Mouse (Mus musculus) spleen, postnatal 10 days (tissue): ENCODE measurements around the gene Il27ra.
A peak's percentile ranks its signal among the peaks of the same experiment; 100 is the strongest.
"Not testable (repeated sequence)": the region's sequence is repeated elsewhere in the genome, so short reads cannot be mapped to it uniquely, and the experiment has no call there.

Experiments
- DNase-seq, 2 experiments: peaks; one replicate each; pipeline ENCODE4 v3.0.0; 2021 to 2022; ENCODE audit warnings: low spot score in 2 of 2

Il27ra gene

GRCm38 (mm10) chr8:83996567-83997505, 45.6 kb downstream of the Il27ra start:
- peak; percentile 81 to 87 for DNase-seq

DNA sequence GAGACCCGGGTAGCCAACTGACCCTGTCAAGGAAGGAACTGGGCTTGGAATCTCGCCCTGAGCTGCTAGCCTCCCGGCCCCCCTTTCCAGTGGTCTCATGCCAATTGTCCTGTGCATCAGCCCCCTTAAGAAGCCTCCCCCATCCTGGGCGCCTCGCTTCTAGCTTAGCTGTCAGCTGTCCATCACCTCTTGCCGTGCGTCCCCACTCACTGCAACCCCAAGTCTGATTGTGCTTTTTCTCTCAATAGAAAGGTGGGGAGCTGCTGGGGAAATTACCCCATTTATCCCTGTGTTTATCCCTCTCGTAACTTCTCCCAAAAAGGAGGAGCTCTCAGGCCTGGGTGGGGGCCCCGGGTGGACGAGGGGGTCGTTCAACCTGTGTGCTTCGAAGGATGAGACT, 46.4 kb downstream of the Il27ra start:
- DNase-seq = no peak

GRCm38 (mm10) chr8:83994030-83994429, 48.4 kb downstream of the Il27ra start:
- DNase-seq = no peak

- no peak for DNase-seq
Observed at GRCm38 (mm10) chr8:83992488-83992887, 49.9 kb downstream of the Il27ra start.

DNA sequence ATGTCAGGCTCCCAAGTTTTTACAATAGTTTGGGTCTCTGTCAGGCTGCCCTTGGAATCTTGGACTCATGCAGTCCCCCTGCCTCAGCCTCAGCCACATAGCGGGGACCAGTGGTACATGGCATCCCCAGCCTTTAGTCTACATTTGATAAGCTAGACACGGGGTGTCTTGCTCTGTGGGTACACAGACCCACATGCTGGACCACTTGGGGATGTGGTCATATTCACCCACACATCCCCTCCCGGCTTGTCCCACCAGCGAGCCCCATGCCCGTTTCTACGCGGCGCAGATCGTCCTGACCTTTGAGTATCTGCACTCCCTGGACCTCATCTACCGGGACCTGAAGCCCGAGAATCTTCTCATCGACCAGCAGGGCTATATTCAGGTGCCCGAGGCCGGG, 52.2 kb downstream of the Il27ra start:
- no peak for DNase-seq

- DNase-seq = no peak
Observed at GRCm38 (mm10) chr8:83989243-83989642, 53.1 kb downstream of the Il27ra start.

- not testable (repeated sequence) for DNase-seq
Observed at GRCm38 (mm10) chr8:83983222-83983621, 59.2 kb downstream of the Il27ra start.

DNA sequence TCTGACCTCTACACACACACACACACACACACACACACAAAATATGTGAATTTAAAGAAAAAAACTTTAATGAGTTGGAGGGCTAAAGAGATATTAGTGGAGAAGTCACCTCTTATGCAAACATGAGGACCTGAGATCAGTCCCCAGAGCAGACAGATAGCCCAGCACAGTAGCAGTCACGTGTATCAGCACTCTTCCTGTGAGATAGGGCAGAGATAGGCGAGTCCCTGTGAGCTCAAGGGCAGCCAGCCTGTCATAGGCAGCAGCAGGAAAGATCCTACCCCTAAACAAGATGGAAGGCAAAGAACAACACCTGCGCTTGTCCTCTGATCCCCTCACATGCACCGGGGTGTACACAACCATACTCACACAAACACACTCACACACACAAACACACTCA, 59.9 kb downstream of the Il27ra start:
- DNase-seq = no peak

DNA sequence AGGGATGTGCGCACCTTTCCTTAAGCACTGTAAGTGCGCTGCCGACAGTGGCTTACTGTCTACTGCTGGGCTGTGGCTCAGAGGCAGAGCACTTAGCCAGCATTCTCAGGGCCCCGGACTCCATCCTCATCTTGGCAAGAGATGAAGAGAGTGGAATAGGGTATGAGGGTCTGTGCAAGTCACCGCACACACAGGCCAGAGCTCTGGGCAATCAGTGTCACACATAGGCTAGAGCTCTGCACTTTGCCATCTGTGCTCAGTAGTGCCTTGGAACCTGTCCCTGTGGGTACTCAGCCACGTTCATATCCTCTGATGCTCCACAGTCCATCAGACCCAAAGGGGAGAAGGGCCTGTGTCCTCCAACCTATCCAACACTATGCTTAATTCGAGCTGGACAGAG, 60.9 kb downstream of the Il27ra start:
- DNase-seq = no peak

DNA sequence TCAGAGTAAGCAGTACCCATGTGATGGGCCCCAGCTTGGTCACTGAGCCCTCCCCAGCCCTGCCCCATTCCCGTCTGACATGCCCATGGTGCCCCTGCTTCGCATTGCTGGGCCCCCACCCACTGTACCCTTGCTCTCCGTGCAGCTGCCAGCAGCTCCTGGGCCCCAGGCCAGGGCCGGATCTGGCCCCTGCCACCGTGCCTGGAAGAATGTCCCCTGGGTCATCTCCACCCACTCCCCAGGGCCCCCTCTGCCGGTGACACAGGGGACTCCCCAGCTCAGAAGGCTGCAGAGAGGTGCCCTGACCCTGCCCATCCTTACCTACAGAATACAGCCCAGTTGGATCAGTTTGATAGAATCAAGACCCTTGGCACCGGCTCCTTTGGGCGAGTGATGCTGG, 61.5 kb downstream of the Il27ra start:
- no peak for DNase-seq
